Mouse (Mus musculus) midbrain, postnatal 0 days (tissue): Measurements from ENCODE around the gene Il27ra. TPM values are rescaled to one million over a fixed set of nuclear protein-coding genes. Genes with fewer than 3 reads are reported as not detected.

Experiments used
- ATAC-seq: fragments of 200-750 bp; cut with Nextera tagmentation; 2 replicates; pipeline ENCODE4 v1.8.0; 2017; ENCODE audit warnings: moderate number of reproducible peaks, mild to moderate bottlenecking, moderate TSS enrichment, moderate library complexity; ENCODE audit not compliant: low FRiP score
- DNase-seq: peaks from one replicate; pipeline ENCODE4 v3.0.0-alpha.2; 2015; ENCODE audit warnings: low spot score
- H3K27ac ChIP-seq: fragments of 300-500 bp; sonication (generic); 2 replicates; pipeline ENCODE4 v1.5.1; 2014; ENCODE audit warnings: low read depth, mild to moderate bottlenecking, low read length, mixed read lengths
- H3K27me3 ChIP-seq: fragments of 300-500 bp; sonication (generic); 2 replicates; pipeline ENCODE4 v1.6.1; 2014; ENCODE audit warnings: low read length, control low read depth, mixed read lengths; ENCODE audit not compliant: insufficient read depth
- H3K36me3 ChIP-seq: fragments of 300-500 bp; sonication (generic); 2 replicates; pipeline ENCODE4 v1.6.1; 2014; ENCODE audit warnings: low read length, control low read depth, mixed read lengths; ENCODE audit not compliant: insufficient read depth
- H3K4me1 ChIP-seq: fragments of 300-500 bp; sonication (generic); 2 replicates; pipeline ENCODE4 v1.6.1; 2014; ENCODE audit warnings: mild to moderate bottlenecking, control low read depth, antibody characterized with exemption, low read length, mixed read lengths; ENCODE audit not compliant: insufficient read depth
- H3K4me2 ChIP-seq: fragments of 300-500 bp; sonication (generic); 2 replicates; pipeline ENCODE4 v1.6.1; 2014; ENCODE audit warnings: low read depth, mild to moderate bottlenecking, low read length, mixed read lengths; ENCODE audit not compliant: poor library complexity, severe bottlenecking
- H3K4me3 ChIP-seq: fragments of 300-500 bp; sonication (generic); 2 replicates; pipeline ENCODE4 v1.5.1; 2014; ENCODE audit warnings: low read depth, mild to moderate bottlenecking, low read length, moderate library complexity
- H3K9ac ChIP-seq: fragments of 300-500 bp; sonication (generic); replicated peaks from 2 replicates; pipeline ENCODE4 v1.6.1; 2014; ENCODE audit warnings: mild to moderate bottlenecking, low read length, moderate library complexity, mixed read lengths; ENCODE audit not compliant: poor library complexity, severe bottlenecking
- H3K9me3 ChIP-seq: fragments of 300-500 bp; sonication (generic); 2 replicates; pipeline ENCODE4 v1.6.1; 2016; ENCODE audit warnings: low read length, control low read depth
- CTCF ChIP-seq: IDR thresholded peaks from 2 replicates; pipeline ENCODE4 v1.5.1; 2016; ENCODE audit warnings: antibody characterized with exemption, mild to moderate bottlenecking
- WGBS: fragments of 180-500 bp; shearing (Covaris S2); extraction: QIAGEN DNeasy Blood & Tissue Kit; methylation state at CpG from one replicate; pipeline ENCODE4 v1.1.7; 2014; 5-methylcytosine and 5-hydroxymethylcytosine counted together
- polyA plus RNA-seq: library from polyadenylated mRNA; unstranded; fragments of >200 nt; fragmentation: Nextera tagmentation; extraction: Ambion mirVana; gene quantifications from 2 replicates; pipeline ENCODE4 v1.2.1, GENCODE M21; 2015
- total RNA-seq: library from RNA; depleted of rRNA; stranded (reverse); fragments of >200 nt; gene quantifications from 2 replicates; pipeline ENCODE4 v1.2.3, GENCODE M21; 2014; rRNA removed

Il27ra gene
- total RNA-seq (0.71 and 1.1 TPM in 2 replicates), polyA plus RNA-seq (0.21 and 0.29 TPM in 2 replicates)

DNA sequence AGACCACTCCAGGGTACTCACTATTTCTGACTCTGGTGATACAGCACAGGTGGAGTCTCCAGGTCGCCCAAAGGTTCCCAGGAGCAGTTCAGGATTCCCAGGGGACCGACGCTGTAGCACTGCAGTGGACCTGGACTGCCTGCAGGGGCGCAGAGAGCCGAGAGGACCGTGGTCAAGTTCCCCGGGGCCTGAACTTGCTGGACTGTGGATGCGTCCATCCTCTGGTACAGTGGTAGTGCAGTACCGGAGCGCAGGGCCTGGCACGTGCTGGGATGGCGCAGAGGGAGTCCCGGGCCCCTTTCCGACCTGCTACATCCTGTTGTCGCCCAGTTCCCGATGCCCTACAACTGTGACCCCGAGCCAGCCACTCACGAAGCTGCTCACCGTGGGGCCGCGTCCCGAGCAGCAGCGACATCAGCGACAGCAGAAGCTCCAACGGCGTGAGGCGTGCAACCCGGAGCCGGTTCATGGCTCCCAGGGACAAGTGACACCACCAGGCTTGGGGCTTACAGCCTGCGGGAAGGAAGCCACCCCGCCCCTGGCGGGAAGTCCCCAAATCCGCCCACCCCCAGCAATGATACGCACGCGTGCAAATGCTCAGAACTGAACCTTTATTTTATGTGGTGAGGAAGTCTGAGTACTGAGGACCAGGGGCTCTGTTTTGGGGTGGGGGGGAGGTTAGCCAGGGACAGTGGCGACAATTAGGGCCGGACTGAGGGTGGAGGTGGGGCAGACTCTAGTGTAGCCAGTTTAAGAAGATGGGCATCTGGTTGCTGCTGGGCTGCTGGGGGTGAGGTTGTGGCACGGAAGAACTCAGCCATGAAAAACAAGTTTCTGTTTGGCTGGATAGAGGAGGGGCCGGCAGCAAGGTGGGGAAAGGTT lies at the start of gene Il27ra:
TSS of gene Il27ra (minus strand) at position 524 of the 882 bp plus-strand sequence.
- TF ChIP-seq CTCF = peak; percentile 73
- peak; percentile 76 for DNase-seq
- no peak within 1 kb of the TSS for H3K27ac ChIP-seq
- ATAC-seq = peak; percentile 66; the same call in 1 of the 2 replicates
- H3K4me3 ChIP-seq = peak within 1 kb of the TSS; percentile 26
- no peaks in the 10 kb centered on the region for H3K9me3 ChIP-seq
- H3K9ac ChIP-seq = 0 out of 2 replicates have a peak within 1 kb of the TSS, but pooled peaks have one; percentile 33
- H3K27me3 ChIP-seq = peaks cover 45% of the 10 kb centered on the region
- H3K4me1 ChIP-seq = peaks cover 4% of the 10 kb centered on the region; the same call in 1 of the 2 replicates
- no peaks in the 10 kb centered on the region for H3K36me3 ChIP-seq
- WGBS = 5% methylated on average over 40 of the region's 40 CpGs
- peak within 1 kb of the TSS; percentile 51 for H3K4me2 ChIP-seq

DNA sequence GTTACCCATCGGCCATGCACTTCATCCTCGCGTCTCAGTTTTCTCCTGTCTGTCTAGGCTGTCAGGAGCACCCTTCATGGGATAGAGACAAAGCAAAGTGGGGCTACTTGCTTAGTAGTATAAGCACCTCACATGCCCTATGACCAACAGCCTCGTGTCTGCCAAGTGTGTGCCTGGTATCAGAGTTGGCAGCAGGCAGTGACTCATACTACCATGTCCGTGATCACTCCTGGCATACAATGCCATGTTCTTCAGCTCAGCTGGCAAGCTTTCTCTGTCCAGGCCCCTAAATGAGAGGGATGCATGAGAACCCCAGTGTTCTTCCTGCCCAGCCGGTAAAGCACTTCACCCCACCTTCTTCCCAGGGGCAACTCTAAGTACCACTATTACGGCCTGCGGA lies 48.2 kb upstream of the Il27ra start:
- 90% methylated on average over 8 of the region's 8 CpGs for WGBS
- no peaks in the 10 kb centered on the region for H3K4me1 ChIP-seq
- DNase-seq = no peak
- ATAC-seq = no peak
- no peaks in the 10 kb centered on the region for H3K27me3 ChIP-seq
- no peak overlapping the region for H3K9ac ChIP-seq
- H3K9me3 ChIP-seq = no peaks in the 10 kb centered on the region
- no peak for TF ChIP-seq CTCF
- no peak overlapping the region for H3K4me3 ChIP-seq
- no peak overlapping the region for H3K4me2 ChIP-seq
- H3K36me3 ChIP-seq = peaks cover 80% of the 10 kb centered on the region
- H3K27ac ChIP-seq = no peak overlapping the region

DNA sequence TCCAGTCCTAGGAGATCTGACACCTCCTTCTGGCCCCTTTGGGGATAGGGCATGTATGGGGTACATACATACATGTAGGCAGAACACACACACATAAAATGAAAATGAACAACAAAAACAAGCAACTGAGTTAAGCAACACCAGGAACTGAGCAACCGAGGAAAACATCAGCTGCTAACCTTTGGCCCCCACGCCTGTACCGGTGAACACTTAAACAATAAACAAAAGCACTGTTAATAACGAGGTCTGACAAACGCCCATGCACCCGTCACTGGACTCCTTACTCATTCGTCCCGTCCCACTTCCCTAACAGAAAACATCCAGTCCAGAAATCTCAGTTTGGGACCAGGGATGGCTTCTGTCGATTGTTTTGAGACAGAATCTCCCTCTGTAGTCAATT lies 46.9 kb upstream of the Il27ra start:
- Histone ChIP-seq H3K9me3 (no peaks in the 10 kb centered on the region), H3K4me1 (no peaks in the 10 kb centered on the region), H3K36me3 (peaks cover 80% of the 10 kb centered on the region), H3K27ac (no peak overlapping the region), H3K4me3 (no peak overlapping the region), H3K4me2 (no peak overlapping the region), H3K9ac (no peak overlapping the region), H3K27me3 (no peaks in the 10 kb centered on the region)
- DNase-seq = no peak
- no peak for TF ChIP-seq CTCF
- 87% methylated on average over 9 of the region's 9 CpGs for WGBS
- no peak for ATAC-seq

DNA sequence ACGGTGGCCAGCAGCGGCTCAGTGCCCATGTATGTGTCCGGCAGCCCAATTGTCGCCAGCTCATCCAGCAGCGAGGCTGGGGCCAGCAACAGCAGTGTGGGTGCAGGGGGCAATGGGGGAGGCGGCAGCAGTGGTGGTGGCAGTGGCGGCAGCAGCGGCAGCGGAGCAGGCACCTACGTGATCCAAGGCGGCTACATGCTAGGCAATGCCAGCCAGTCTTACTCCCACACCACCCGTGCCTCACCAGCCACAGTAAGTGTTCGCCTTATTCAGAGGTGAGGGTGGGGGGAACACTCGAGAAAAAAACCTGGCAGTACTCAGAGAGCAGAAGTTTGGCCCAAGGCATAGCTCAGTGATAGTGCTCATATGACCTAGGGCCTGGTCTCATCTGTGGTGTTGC lies 45.4 kb upstream of the Il27ra start:
- H3K4me3 ChIP-seq = no peak overlapping the region
- no peak overlapping the region for H3K4me2 ChIP-seq
- DNase-seq = no peak
- no peak overlapping the region for H3K9ac ChIP-seq
- no peaks in the 10 kb centered on the region for H3K9me3 ChIP-seq
- peaks cover 81% of the 10 kb centered on the region for H3K36me3 ChIP-seq
- no peaks in the 10 kb centered on the region for H3K27me3 ChIP-seq
- TF ChIP-seq CTCF = no peak
- H3K27ac ChIP-seq = no peak overlapping the region
- H3K4me1 ChIP-seq = no peaks in the 10 kb centered on the region
- WGBS = 96% methylated on average over 14 of the region's 14 CpGs
- ATAC-seq = no peak

DNA sequence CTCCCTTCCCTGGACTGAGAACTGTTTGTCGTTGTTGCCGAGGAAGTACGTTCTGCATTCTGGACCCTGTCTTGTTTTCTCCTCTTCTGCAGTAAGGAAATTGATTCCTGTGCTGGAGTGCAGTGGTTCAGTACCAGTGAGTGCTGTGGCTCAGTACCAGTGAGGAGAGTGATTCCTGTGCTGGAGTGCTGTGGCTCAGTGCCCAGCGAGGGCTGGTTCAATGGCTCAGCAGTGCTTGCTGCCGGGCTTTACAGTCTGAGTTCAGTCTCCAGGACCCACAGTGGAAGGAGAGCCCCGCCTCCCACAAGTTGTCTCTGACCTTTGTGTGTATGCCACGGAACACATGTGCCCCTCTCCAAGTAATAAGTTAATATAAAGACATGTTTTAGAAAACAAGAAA lies 44.8 kb upstream of the Il27ra start:
- no peak for DNase-seq

More for the DNA sequence above, 44.8 kb upstream of the Il27ra start:
- Histone ChIP-seq H3K27me3 (no peaks in the 10 kb centered on the region), H3K4me1 (no peaks in the 10 kb centered on the region), H3K4me2 (no peak overlapping the region), H3K36me3 (peaks cover 82% of the 10 kb centered on the region), H3K27ac (no peak overlapping the region), H3K9ac (no peak overlapping the region), H3K4me3 (no peak overlapping the region), H3K9me3 (no peaks in the 10 kb centered on the region)
- 91% methylated on average over 7 of the region's 7 CpGs for WGBS
- ATAC-seq = no peak
- TF ChIP-seq CTCF = no peak
